In the genomic region with DNA sequence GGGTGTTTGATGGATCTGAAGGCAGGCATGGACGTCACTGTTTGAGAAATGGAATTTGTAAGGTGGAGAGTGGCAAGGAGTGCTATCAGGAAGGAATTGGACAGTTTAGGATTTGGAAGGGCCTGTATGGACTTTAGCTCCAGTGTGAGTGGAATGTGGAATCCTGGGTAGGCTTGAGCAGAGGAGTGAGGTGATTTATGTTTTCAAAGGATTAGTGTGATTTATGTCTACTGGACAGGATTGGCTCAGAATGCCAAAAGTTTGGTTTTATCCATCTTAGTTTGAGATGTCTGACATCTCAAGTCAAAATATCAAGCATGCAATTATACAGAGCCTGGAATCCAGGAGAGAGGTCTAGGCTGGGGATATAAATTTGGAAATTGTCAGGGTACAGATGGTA, we compare ENCODE assay signal across 19 mouse cellular contexts.
"Had no signal": no experiment of that assay in that cellular context is flagged by ENCODE, and none has a peak within 500 bp of the region (broad histone marks: within the 10 kb centered on the region; RNA-seq: fewer than 3 reads in every experiment).

No protein-coding gene starts in this region.

- H3K27ac ChIP-seq: kidney, postnatal 0 days; limb, embryonic 15.5 days; liver, embryonic 14.5 days; macrophage; midbrain, embryonic 10.5 days; midbrain, embryonic 13.5 days; neural tube, embryonic 13.5 days had no signal

- H3K36me3 ChIP-seq: limb, embryonic 15.5 days; midbrain, embryonic 10.5 days; midbrain, embryonic 13.5 days; neural tube, embryonic 13.5 days had no signal

- H3K9me3 ChIP-seq: limb, embryonic 15.5 days; midbrain, embryonic 10.5 days; midbrain, embryonic 13.5 days; neural tube, embryonic 13.5 days had no signal

- H3K4me1 ChIP-seq: limb, embryonic 15.5 days; midbrain, embryonic 10.5 days; midbrain, embryonic 13.5 days; neural tube, embryonic 13.5 days had no signal

- H3K4me2 ChIP-seq: limb, embryonic 15.5 days; liver, embryonic 11.5 days; lung, embryonic 14.5 days; midbrain, embryonic 13.5 days; neural tube, embryonic 13.5 days had no signal

- H3K9ac ChIP-seq: limb, embryonic 15.5 days; liver, embryonic 14.5 days; liver, postnatal 0 days; lung, embryonic 14.5 days; midbrain, embryonic 13.5 days; neural tube, embryonic 13.5 days had no signal

- DNase-seq: kidney, adult 11 months; kidney, adult 8-10 months; kidney, postnatal 25 days; layer of hippocampus, adult 9-11 months; liver, postnatal 0 days; lung, embryonic 14.5 days; thymus, adult 18-20 months; thymus, postnatal 36 days had no signal

- ATAC-seq: liver, postnatal 0 days; lung, postnatal 0 days; midbrain, embryonic 13.5 days; midbrain, embryonic 16.5 days had no signal

- H3K27me3 ChIP-seq: limb, embryonic 15.5 days; midbrain, embryonic 13.5 days; neural tube, embryonic 13.5 days had no signal

- H3K4me3 ChIP-seq: limb, embryonic 15.5 days; midbrain, embryonic 10.5 days; midbrain, embryonic 13.5 days; myocyte; neural tube, embryonic 13.5 days had no signal
